Mouse (Mus musculus): Measurements from ENCODE around the gene Tcf25.

DNA sequence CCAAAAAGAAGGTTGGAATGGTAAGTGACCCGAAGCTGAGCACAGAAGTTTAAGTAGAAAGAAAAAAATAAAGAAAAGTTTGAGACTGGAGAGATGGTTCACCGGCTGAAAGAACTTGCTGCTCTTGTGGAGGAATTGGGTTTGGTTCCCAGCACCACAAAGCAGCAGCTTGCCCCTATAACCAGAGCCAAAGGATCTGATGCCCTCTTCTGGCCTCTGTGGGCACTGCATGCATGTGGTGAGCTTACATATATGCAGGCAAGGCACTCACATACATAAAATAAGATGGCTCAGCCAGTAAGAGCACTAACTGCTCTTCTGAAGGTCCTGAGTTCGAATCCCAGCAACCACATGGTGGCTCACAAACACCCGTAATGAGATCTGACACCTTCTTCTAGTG, 33.5 kb upstream of the Tcf25 start:
- peak; percentile 52 for TF ChIP-seq CTCF (IDR thresholded peaks at IDR 0.05; ENCODE audit: low read depth)
- TF ChIP-seq EP300 (IDR thresholded peaks at IDR 0.05; ENCODE audit: low read depth), result no peak
